In genomic region chr5:143632674-143633557, GRCm38 (mm10) we compare ENCODE assay signal across 8 mouse cellular contexts. TPM values are rescaled to one million over a fixed set of nuclear protein-coding genes. Genes with fewer than 3 reads are reported as not detected.
DNase-seq lines count a peak whose midpoint lies in the region; ATAC-seq and TF ChIP-seq lines count a peak whose summit lies in the region.

No protein-coding gene starts in this region.

- peak; percentile 98 for DNase-seq in 3T3-L1 (ENCODE audit: low read depth, low spot score)
- peak; percentile 81 for DNase-seq in heart, postnatal 0 days (ENCODE audit: low spot score)
- no peak for DNase-seq in stomach, postnatal 0 days (ENCODE audit: low spot score)
- DNase-seq in right cerebral cortex, postnatal 4 days, result no peak
- no peak for DNase-seq in left cerebral cortex, postnatal 14 days (ENCODE audit: low spot score in 2 of 2)
- no peak for DNase-seq in right cerebral cortex, postnatal 36 days (ENCODE audit: low spot score in 2 of 2)

- TF ChIP-seq EP300 in heart, postnatal 0 days (IDR thresholded peaks at IDR 0.05; ENCODE audit: low read depth), result peak; percentile 56; the same call in 1 of the 2 replicates
- no peak for TF ChIP-seq EP300 in stomach, postnatal 0 days (optimal IDR thresholded peaks at IDR 0.05)

- H3K27ac ChIP-seq in cortical plate, adult 2 months (ENCODE audit: insufficient read depth, low read length), result peak overlapping the region; percentile 61; the same call in 1 of the 2 replicates
- H3K27ac ChIP-seq in heart, postnatal 0 days (ENCODE audit: low read depth), result peak overlapping the region; percentile 86
- H3K27ac ChIP-seq in limb, embryonic 15.5 days, result peak overlapping the region; percentile 77
- peak overlapping the region; percentile 85 for H3K27ac ChIP-seq in stomach, postnatal 0 days (replicated peaks)

- TF ChIP-seq CTCF in cortical plate, adult 2 months (IDR thresholded peaks at IDR 0.05; ENCODE audit: extremely low read depth, insufficient read depth, low read length), result no peak
- TF ChIP-seq CTCF in heart, postnatal 0 days (IDR thresholded peaks at IDR 0.05; ENCODE audit: low read depth), result no peak
- no peak for TF ChIP-seq CTCF in stomach, postnatal 0 days (IDR thresholded peaks at IDR 0.05; ENCODE audit: low read depth)

- 59% methylated on average over 9 of the region's 9 CpGs for WGBS in heart, postnatal 0 days
- WGBS in limb, embryonic 15.5 days, result 34% methylated on average over 9 of the region's 9 CpGs
- WGBS in stomach, postnatal 0 days, result 17% methylated on average over 9 of the region's 9 CpGs

- no peaks in the 10 kb centered on the region for H3K27me3 ChIP-seq in heart, postnatal 0 days (ENCODE audit: control insufficient read depth, insufficient read depth, low read length)
- H3K27me3 ChIP-seq in limb, embryonic 15.5 days, result no peaks in the 10 kb centered on the region
- H3K27me3 ChIP-seq in stomach, postnatal 0 days (ENCODE audit: control insufficient read depth, insufficient read depth, low read length), result no peaks in the 10 kb centered on the region

- H3K9me3 ChIP-seq in heart, postnatal 0 days (replicated peaks; ENCODE audit: control insufficient read depth, low read length), result no peaks in the 10 kb centered on the region
- no peaks in the 10 kb centered on the region for H3K9me3 ChIP-seq in limb, embryonic 15.5 days
- H3K9me3 ChIP-seq in stomach, postnatal 0 days (ENCODE audit: control insufficient read depth, low read length), result no peaks in the 10 kb centered on the region

- intact Hi-C loops in left cerebral cortex, postnatal 14 days (cut with DNase I), result no loop called here

- peaks cover 5% of the 10 kb centered on the region for H3K4me1 ChIP-seq in cortical plate, adult 2 months (ENCODE audit: control insufficient read depth, insufficient read depth, low read length)
- peaks cover 46% of the 10 kb centered on the region for H3K4me1 ChIP-seq in heart, postnatal 0 days (ENCODE audit: control insufficient read depth, insufficient read depth)
- peaks cover 51% of the 10 kb centered on the region for H3K4me1 ChIP-seq in limb, embryonic 15.5 days
- peaks cover 16% of the 10 kb centered on the region; the same call in 1 of the 2 replicates for H3K4me1 ChIP-seq in stomach, postnatal 0 days (replicated peaks; ENCODE audit: control insufficient read depth, insufficient read depth)

- peak overlapping the region; percentile 30 for H3K4me2 ChIP-seq in heart, postnatal 0 days (ENCODE audit: low read depth, low read length)
- H3K4me2 ChIP-seq in limb, embryonic 15.5 days, result peak overlapping the region; percentile 15; the same call in 1 of the 2 replicates
- peak overlapping the region; percentile 2; the same call in 1 of the 2 replicates for H3K4me2 ChIP-seq in stomach, postnatal 0 days (replicated peaks; ENCODE audit: low read depth)

- 0 out of 2 replicates have a peak, but pooled peaks cover 4% of the 10 kb centered on the region for H3K36me3 ChIP-seq in heart, postnatal 0 days (replicated peaks; ENCODE audit: control insufficient read depth, insufficient read depth, low read length)
- no peaks in the 10 kb centered on the region for H3K36me3 ChIP-seq in limb, embryonic 15.5 days
- H3K36me3 ChIP-seq in stomach, postnatal 0 days (ENCODE audit: control insufficient read depth, insufficient read depth, low read length), result no peaks in the 10 kb centered on the region

- ATAC-seq in heart, postnatal 0 days (ENCODE audit: insufficient read depth, low read depth), result peak; percentile 40; the same call in 1 of the 2 replicates
- ATAC-seq in limb, embryonic 15.5 days (ENCODE audit: insufficient number of reproducible peaks, low FRiP score, low TSS enrichment, low read depth), result no peak
- peak; percentile 67 for ATAC-seq in stomach, postnatal 0 days (ENCODE audit: low FRiP score, low TSS enrichment)

- TF ChIP-seq POLR2A in cortical plate, adult 2 months (IDR thresholded peaks at IDR 0.05; ENCODE audit: extremely low read depth, insufficient read depth, low read length), result no peak

- no peak overlapping the region for H3K4me3 ChIP-seq in cortical plate, adult 2 months (ENCODE audit: insufficient read depth, low read length)
- no peak overlapping the region for H3K4me3 ChIP-seq in heart, postnatal 0 days (ENCODE audit: low read depth, low read length)
- no peak overlapping the region for H3K4me3 ChIP-seq in limb, embryonic 15.5 days
- H3K4me3 ChIP-seq in stomach, postnatal 0 days (ENCODE audit: low read depth, low read length), result no peak overlapping the region

- no peak overlapping the region for H3K9ac ChIP-seq in heart, postnatal 0 days (replicated peaks; ENCODE audit: low read depth, low read length)
- no peak overlapping the region for H3K9ac ChIP-seq in limb, embryonic 15.5 days
- peak overlapping the region; percentile 18; the same call in 1 of the 2 replicates for H3K9ac ChIP-seq in stomach, postnatal 0 days (ENCODE audit: low read length)

RNA-seq across cellular contexts. Expression of gene Cyth3, which starts 10.7 kb away (rescaled TPM):
- polyA plus RNA-seq in cortical plate, adult 2 months (2012; rRNA removed), result 33.9 and 35.4 TPM in 2 replicates
- total RNA-seq in heart, postnatal 0 days (2014; rRNA removed; ENCODE audit: low replicate concordance), result 84.1 and 115 TPM in 2 replicates
- polyA plus RNA-seq in heart, postnatal 0 days (2015; fragmentation: Nextera tagmentation; extraction: Ambion mirVana), result 42.8 and 45.2 TPM in 2 replicates
- polyA plus RNA-seq in limb, embryonic 15.5 days (2015; fragmentation: Nextera tagmentation; extraction: Ambion mirVana), result 78.0 and 78.5 TPM in 2 replicates
- 32.7 and 34.6 TPM in 2 replicates for polyA plus RNA-seq in stomach, postnatal 0 days (2015; fragmentation: Nextera tagmentation; extraction: Ambion mirVana)
- 10 to 100 TPM; 53.5 to 59.4 TPM for total RNA-seq in left cerebral cortex, postnatal 14 days (2021)

Comparison
In these comparisons a context has a peak if more than half of its experiments do, and no peak if none do; other contexts are left out.
1. DNase-seq: peak in 3T3-L1 (single experiment) and heart, postnatal 0 days (single experiment); none in stomach, postnatal 0 days (single experiment), right cerebral cortex, postnatal 4 days (single experiment), left cerebral cortex, postnatal 14 days (0 of 2) and right cerebral cortex, postnatal 36 days (0 of 2).
2. Peak in every context shown above with its lines, with median percentiles within 50 percentile points of each other: H3K27ac ChIP-seq and H3K4me2 ChIP-seq.